Mouse (Mus musculus) adrenal gland, postnatal 25 days (tissue): ENCODE measurements around the gene Ntrk3. TPM values are rescaled to one million over a fixed set of nuclear protein-coding genes. Genes with fewer than 3 reads are reported as not detected.

Experiments used
- DNase-seq: peaks from one replicate; pipeline ENCODE4 v3.0.0; 2021; ENCODE audit warnings: mixed read lengths
- total RNA-seq: library from RNA; stranded (reverse); gene quantifications from 2 replicates; pipeline ENCODE4 v1.2.3, GENCODE M21; 2021

Gene Ntrk3
- total RNA-seq, 1 experiment from 2014 or later, result 24.3 TPM

- DNase-seq, result peak; percentile 18
Measured at GRCm38 (mm10) chr7:78623686-78624085, 114.1 kb downstream of the Ntrk3 start.

- no peak for DNase-seq
Measured at GRCm38 (mm10) chr7:78621115-78621514, 116.7 kb downstream of the Ntrk3 start.

GRCm38 (mm10) chr7:78619818-78620577, 117.8 kb downstream of the Ntrk3 start:
- DNase-seq, result no peak

GRCm38 (mm10) chr7:78605538-78606130, 132.2 kb downstream of the Ntrk3 start:
- no peak for DNase-seq

GRCm38 (mm10) chr7:78603922-78604321, 133.9 kb downstream of the Ntrk3 start:
- DNase-seq, result no peak

GRCm38 (mm10) chr7:78601851-78602250, 136.0 kb downstream of the Ntrk3 start:
- DNase-seq, result no peak

- DNase-seq, result no peak
Measured at GRCm38 (mm10) chr7:78600886-78601285, 136.9 kb downstream of the Ntrk3 start.

- DNase-seq, result no peak
Measured at GRCm38 (mm10) chr7:78599941-78600677, 137.7 kb downstream of the Ntrk3 start.

- no peak for DNase-seq
Measured at GRCm38 (mm10) chr7:78598147-78598546, 139.7 kb downstream of the Ntrk3 start.

- DNase-seq, result no peak
Measured at GRCm38 (mm10) chr7:78597251-78598129, 140.3 kb downstream of the Ntrk3 start.

- no peak for DNase-seq
Measured at GRCm38 (mm10) chr7:78596556-78596955, 141.3 kb downstream of the Ntrk3 start.

GRCm38 (mm10) chr7:78595895-78596294, 141.9 kb downstream of the Ntrk3 start:
- DNase-seq, result peak; percentile 64

- no peak for DNase-seq
Measured at GRCm38 (mm10) chr7:78592948-78593347, 144.9 kb downstream of the Ntrk3 start.

- DNase-seq, result no peak
Measured at GRCm38 (mm10) chr7:78592172-78592571, 145.6 kb downstream of the Ntrk3 start.

GRCm38 (mm10) chr7:78589766-78590165, 148.0 kb downstream of the Ntrk3 start:
- DNase-seq, result peak; percentile 23

- DNase-seq, result no peak
Measured at GRCm38 (mm10) chr7:78586800-78587199, 151.0 kb downstream of the Ntrk3 start.

GRCm38 (mm10) chr7:78585960-78586359, 151.9 kb downstream of the Ntrk3 start:
- DNase-seq, result no peak

GRCm38 (mm10) chr7:78584936-78585335, 152.9 kb downstream of the Ntrk3 start:
- no peak for DNase-seq

GRCm38 (mm10) chr7:78584499-78584898, 153.3 kb downstream of the Ntrk3 start:
- DNase-seq, result no peak

GRCm38 (mm10) chr7:78583678-78584077, 154.1 kb downstream of the Ntrk3 start:
- no peak for DNase-seq

GRCm38 (mm10) chr7:78581341-78581740, 156.5 kb downstream of the Ntrk3 start:
- DNase-seq, result no peak
